Mouse (Mus musculus) hindbrain, embryonic 11.5 days (tissue): ENCODE measurements at regions not wholly inside any gene's neighbourhood (a gene's known extent, or its start where the extent isn't known, plus 50 kb on each side); places are given as distances from the start of the nearest gene placed in this dataset.
A peak's percentile ranks its signal among the peaks of the same experiment; 100 is the strongest.

Experiments used
- ATAC-seq: fragments of 200-750 bp; cut with Nextera tagmentation; 2 replicates; pipeline ENCODE4 v1.8.0; 2017; ENCODE audit warnings: mild to moderate bottlenecking, moderate TSS enrichment, moderate library complexity; ENCODE audit not compliant: low FRiP score
- DNase-seq: peaks from one replicate; pipeline ENCODE4 v3.0.0-alpha.2; 2015; ENCODE audit warnings: low spot score
- H3K27ac ChIP-seq: fragments of 300-500 bp; sonication (generic); 2 replicates; pipeline ENCODE4 v1.5.1; 2014; ENCODE audit warnings: mild to moderate bottlenecking, low read depth, low read length
- H3K27me3 ChIP-seq: fragments of 300-500 bp; sonication (generic); 2 replicates; pipeline ENCODE4 v1.6.1; 2014; ENCODE audit warnings: mild to moderate bottlenecking, low read length, moderate library complexity, mixed read lengths; ENCODE audit not compliant: control insufficient read depth, insufficient read depth
- H3K36me3 ChIP-seq: fragments of 300-500 bp; sonication (generic); 2 replicates; pipeline ENCODE4 v1.6.1; 2014; ENCODE audit warnings: mild to moderate bottlenecking, low read length, moderate library complexity, mixed read lengths; ENCODE audit not compliant: control insufficient read depth, insufficient read depth
- H3K4me1 ChIP-seq: fragments of 300-500 bp; sonication (generic); replicated peaks from 2 replicates; pipeline ENCODE4 v1.6.1; 2014; ENCODE audit warnings: low read length, mixed read lengths; ENCODE audit not compliant: control insufficient read depth, insufficient read depth
- H3K4me2 ChIP-seq: fragments of 300-500 bp; sonication (generic); replicated peaks from 2 replicates; pipeline ENCODE4 v1.6.1; 2014; ENCODE audit warnings: mild to moderate bottlenecking, low read depth, low read length
- H3K4me3 ChIP-seq: fragments of 300-500 bp; sonication (generic); 2 replicates; pipeline ENCODE4 v1.5.1; 2014; ENCODE audit warnings: low read depth, low read length
- H3K9ac ChIP-seq: fragments of 300-500 bp; sonication (generic); 2 replicates; pipeline ENCODE4 v1.6.1; 2014; ENCODE audit warnings: low read depth, low read length
- H3K9me3 ChIP-seq: fragments of 300-500 bp; sonication (generic); 2 replicates; pipeline ENCODE4 v1.6.1; 2016; ENCODE audit warnings: low read length; ENCODE audit not compliant: control insufficient read depth
- WGBS: fragments of 180-500 bp; shearing (Covaris S2); extraction: QIAGEN DNeasy Blood & Tissue Kit; methylation state at CpG from one replicate; pipeline ENCODE4 v1.1.7; 2014; 5-methylcytosine and 5-hydroxymethylcytosine counted together

GRCm38 (mm10) chr1:186880391-186880790 is 86.8 kb upstream of the D1Pas1 start:
- Histone ChIP-seq H3K4me2 (no peak overlapping the region), H3K9me3 (no peaks in the 10 kb centered on the region), H3K27ac (no peak overlapping the region), H3K36me3 (no peaks in the 10 kb centered on the region), H3K27me3 (no peaks in the 10 kb centered on the region), H3K9ac (no peak overlapping the region), H3K4me3 (no peak overlapping the region), H3K4me1 (no peaks in the 10 kb centered on the region)
- WGBS: 77% methylated on average over 2 of the region's 2 CpGs
- ATAC-seq: no peak
- DNase-seq: no peak

- Histone ChIP-seq H3K9me3 (no peaks in the 10 kb centered on the region), H3K36me3 (no peaks in the 10 kb centered on the region), H3K9ac (no peak overlapping the region), H3K27ac (no peak overlapping the region), H3K27me3 (no peaks in the 10 kb centered on the region), H3K4me1 (no peaks in the 10 kb centered on the region), H3K4me2 (no peak overlapping the region), H3K4me3 (no peak overlapping the region)
- 87% methylated on average over 10 of the region's 10 CpGs for WGBS
- ATAC-seq: no peak
- DNase-seq: no peak
Measured at GRCm38 (mm10) chr1:186860608-186861444, 106.4 kb upstream of the D1Pas1 start.

- Histone ChIP-seq H3K36me3 (no peaks in the 10 kb centered on the region), H3K4me1 (no peaks in the 10 kb centered on the region), H3K27me3 (no peaks in the 10 kb centered on the region), H3K9me3 (no peaks in the 10 kb centered on the region), H3K4me2 (no peak overlapping the region), H3K9ac (no peak overlapping the region), H3K4me3 (no peak overlapping the region), H3K27ac (no peak overlapping the region)
- 91% methylated on average over 21 of the region's 21 CpGs for WGBS
- DNase-seq (no peak), ATAC-seq (no peak)
Measured at GRCm38 (mm10) chr1:186858285-186858684, 108.9 kb upstream of the D1Pas1 start.

GRCm38 (mm10) chr1:186855474-186856036 is 106.4 kb upstream of the Rrp15 start:
- ATAC-seq (no peak), DNase-seq (no peak)
- Histone ChIP-seq H3K4me3 (no peak overlapping the region), H3K27ac (no peak overlapping the region), H3K36me3 (no peaks in the 10 kb centered on the region), H3K9me3 (no peaks in the 10 kb centered on the region), H3K4me2 (no peak overlapping the region), H3K4me1 (no peaks in the 10 kb centered on the region), H3K27me3 (no peaks in the 10 kb centered on the region), H3K9ac (no peak overlapping the region)
- 81% methylated on average over 3 of the region's 3 CpGs for WGBS

- 89% methylated on average over 7 of the region's 7 CpGs for WGBS
- H3K36me3 ChIP-seq: no peaks in the 10 kb centered on the region
- no peak overlapping the region for H3K4me3 ChIP-seq
- H3K4me2 ChIP-seq: no peak overlapping the region
- H3K9ac ChIP-seq: no peak overlapping the region
- DNase-seq (no peak), ATAC-seq (no peak)
- H3K9me3 ChIP-seq: no peaks in the 10 kb centered on the region
- H3K27me3 ChIP-seq: no peaks in the 10 kb centered on the region
- no peak overlapping the region for H3K27ac ChIP-seq
- H3K4me1 ChIP-seq: no peaks in the 10 kb centered on the region
Measured at GRCm38 (mm10) chr1:186845256-186845655, 96.1 kb upstream of the Rrp15 start.

- Histone ChIP-seq H3K36me3 (no peaks in the 10 kb centered on the region), H3K9me3 (no peaks in the 10 kb centered on the region), H3K4me3 (peak overlapping the region; percentile 35), H3K4me1 (no peaks in the 10 kb centered on the region), H3K27me3 (peaks cover 2% of the 10 kb centered on the region; the same call in 1 of the 2 replicates), H3K4me2 (peak overlapping the region; percentile 81), H3K27ac (peak overlapping the region; percentile 73), H3K9ac (peak overlapping the region; percentile 65)
- DNase-seq: peak; percentile 74
- peak; percentile 82 for ATAC-seq
- under 1% methylated on average over 43 of the region's 43 CpGs for WGBS
Measured at GRCm38 (mm10) chr1:186833896-186834800, 85.0 kb upstream of the Rrp15 start.

GRCm38 (mm10) chr1:186833441-186833895 is 84.3 kb upstream of the Rrp15 start:
- Histone ChIP-seq H3K9ac (peak overlapping the region; percentile 65), H3K4me2 (peak overlapping the region; percentile 81), H3K36me3 (no peaks in the 10 kb centered on the region), H3K27ac (no peak overlapping the region), H3K4me1 (no peaks in the 10 kb centered on the region), H3K27me3 (peaks cover 2% of the 10 kb centered on the region; the same call in 1 of the 2 replicates), H3K9me3 (no peaks in the 10 kb centered on the region), H3K4me3 (peak overlapping the region; percentile 35)
- 1% methylated on average over 17 of the region's 17 CpGs for WGBS
- ATAC-seq (peak; percentile 71), DNase-seq (peak; percentile 61)

- 31% methylated on average over 3 of the region's 3 CpGs for WGBS
- Histone ChIP-seq H3K9me3 (no peaks in the 10 kb centered on the region), H3K4me3 (no peak overlapping the region), H3K4me1 (no peaks in the 10 kb centered on the region), H3K36me3 (no peaks in the 10 kb centered on the region), H3K4me2 (no peak overlapping the region), H3K27ac (no peak overlapping the region), H3K27me3 (peaks cover 2% of the 10 kb centered on the region; the same call in 1 of the 2 replicates), H3K9ac (no peak overlapping the region)
- DNase-seq: peak; percentile 75
- ATAC-seq: no peak
Measured at GRCm38 (mm10) chr1:186827773-186828172, 78.6 kb upstream of the Rrp15 start.
